Mouse (Mus musculus) thymus, postnatal 14 days (tissue): ENCODE measurements around the gene Slc35f1.
A peak's percentile ranks its signal among the peaks of the same experiment; 100 is the strongest.

Experiments used
- DNase-seq: peaks from one replicate; pipeline ENCODE4 v3.0.0; 2021

Slc35f1 gene

DNA sequence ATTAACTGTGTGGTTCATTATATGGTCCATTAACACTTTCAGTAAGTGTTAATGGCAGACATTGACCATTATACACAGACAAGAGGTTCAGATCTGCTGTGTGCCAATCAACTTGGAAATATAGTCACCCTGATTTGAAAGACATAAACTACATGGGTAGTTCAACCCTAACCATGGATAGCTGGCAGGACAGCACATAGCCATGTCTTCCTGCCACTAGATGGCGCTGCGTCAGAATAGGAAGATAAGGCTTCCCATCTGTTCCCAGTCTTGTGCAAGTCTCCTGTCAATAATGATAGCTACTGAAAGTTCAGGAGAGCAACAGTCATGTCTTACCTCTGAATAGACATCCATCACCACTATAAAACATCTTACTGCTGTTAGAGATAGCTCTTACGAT, 424.7 kb downstream of the Slc35f1 start:
- peak; percentile 42 for DNase-seq

DNA sequence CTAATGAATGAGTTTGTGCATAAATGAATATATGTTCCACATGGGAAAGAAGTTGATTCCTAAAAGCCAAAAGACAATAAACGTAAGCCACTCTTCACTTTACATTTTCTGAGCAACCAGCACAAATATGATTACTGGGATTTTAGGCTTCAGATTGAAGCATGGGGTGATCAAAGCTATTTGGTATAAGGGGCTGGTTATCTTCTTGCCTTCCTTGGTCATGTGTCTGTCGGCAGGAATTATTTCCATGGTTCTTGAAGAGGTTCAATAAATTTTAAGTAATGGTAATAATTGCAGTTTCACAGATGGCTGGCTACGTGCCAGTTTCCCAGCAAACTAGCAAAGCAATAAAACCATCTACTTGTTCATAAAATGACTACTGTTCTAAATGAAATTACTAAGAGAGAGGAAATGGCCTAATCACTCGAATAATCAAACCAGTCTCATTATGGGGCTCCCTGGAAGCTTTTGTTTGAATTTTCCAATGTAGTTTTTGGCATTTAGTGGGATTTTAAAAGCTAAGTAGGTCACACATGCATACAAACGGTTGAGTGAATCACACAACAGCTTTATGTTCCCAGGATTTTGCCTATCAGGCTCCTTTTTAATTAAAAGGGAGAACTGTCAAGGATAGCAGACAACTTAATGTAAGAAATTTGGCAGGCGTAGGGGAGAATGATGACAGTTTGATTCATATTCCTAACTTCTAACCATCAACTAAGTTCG, 425.5 kb downstream of the Slc35f1 start:
- no peak for DNase-seq

DNA sequence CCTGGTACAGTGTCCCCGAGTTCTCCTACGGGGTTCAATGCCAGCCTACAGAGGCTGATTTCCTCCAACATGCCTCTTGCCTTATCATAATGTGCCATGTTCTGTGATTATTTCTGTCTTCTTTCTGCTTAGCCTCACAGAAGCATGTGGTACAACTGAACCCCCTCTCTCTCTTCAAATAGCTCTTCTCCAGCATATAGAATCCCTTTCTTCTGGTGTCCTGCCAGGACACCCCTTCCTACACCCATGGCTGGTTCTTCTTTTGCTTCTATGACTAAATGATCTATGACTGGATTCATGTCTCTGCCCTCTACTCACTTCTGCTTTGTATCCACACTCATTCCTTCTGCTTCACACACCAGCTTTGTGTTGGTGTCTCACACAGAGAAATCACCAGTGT, 430.3 kb downstream of the Slc35f1 start:
- DNase-seq, result no peak

DNA sequence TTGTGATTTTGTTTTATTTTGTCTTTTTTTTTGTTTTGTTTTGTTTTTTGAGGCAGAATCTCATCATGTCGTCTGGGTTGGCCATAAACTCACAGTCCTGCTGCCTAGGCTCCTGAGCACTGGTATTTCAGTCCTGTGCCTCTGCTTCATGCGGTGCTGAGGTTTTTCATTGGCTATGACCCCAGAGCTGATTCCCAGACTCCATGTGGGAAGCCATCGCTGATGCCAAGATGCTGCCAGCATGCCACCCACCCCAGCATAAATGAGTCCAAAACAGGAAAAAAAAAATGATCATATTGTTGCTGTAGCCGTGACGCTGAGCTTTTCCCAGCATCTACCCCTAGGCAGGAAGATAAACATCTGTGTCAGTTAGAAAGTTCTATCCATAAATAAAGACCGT, 434.0 kb downstream of the Slc35f1 start:
- DNase-seq, result no peak

DNA sequence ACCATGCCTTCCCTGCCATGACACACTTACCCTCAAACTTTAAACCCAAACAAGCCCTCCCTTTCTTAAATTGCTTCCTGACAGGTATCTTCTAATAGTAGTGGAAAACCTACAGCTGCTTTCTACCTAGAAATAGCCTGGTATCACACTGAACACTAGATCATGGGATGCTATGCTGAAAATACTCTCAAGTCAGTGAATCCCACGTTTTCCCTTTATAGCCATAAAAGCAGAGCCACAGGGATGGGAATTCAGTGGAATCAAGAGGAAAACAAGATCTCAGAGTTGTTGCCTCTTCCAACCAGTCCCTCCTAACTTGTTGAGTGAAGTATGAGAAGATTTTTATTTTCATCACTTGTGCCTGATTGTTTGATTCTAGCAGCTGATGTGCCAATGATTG, 442.4 kb downstream of the Slc35f1 start:
- DNase-seq, result no peak

DNA sequence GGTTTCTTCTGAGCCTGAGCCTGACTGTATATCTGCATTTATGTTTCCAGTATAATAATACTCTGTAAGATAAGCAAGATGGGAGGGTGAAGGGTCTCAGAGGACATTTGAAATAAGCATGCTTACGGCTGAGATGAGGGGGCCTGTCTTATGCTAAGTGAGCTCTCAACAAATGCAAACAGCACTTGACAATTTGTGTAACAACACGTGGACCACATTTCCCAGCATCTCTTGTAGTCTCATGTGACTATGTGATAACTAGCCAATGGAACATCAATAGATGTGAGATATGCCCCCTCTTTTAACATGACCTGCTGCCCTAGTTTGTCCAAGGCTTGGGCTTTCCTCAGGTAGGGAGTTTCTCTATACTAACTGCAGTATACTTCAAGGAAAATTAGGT, 460.0 kb downstream of the Slc35f1 start:
- no peak for DNase-seq

DNA sequence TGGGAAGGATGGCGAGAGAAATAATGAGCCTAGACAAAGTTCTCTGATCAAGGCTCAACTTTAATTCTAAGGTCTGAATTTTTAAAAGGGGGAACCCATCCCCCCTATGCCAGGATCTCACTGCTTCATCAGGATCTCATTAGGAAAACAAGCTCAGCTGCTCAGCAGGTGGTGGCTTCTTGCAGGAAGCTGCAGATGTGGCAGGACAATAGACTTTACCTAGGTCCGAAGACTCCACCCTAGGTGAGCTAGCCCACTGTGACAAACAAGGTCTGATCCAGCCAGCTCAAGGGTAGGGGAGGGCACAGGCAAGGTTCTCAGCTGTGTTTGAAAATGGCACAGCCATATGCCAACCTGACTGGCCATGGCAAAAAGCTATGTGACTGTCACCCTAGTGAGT, 460.6 kb downstream of the Slc35f1 start:
- DNase-seq, result no peak

DNA sequence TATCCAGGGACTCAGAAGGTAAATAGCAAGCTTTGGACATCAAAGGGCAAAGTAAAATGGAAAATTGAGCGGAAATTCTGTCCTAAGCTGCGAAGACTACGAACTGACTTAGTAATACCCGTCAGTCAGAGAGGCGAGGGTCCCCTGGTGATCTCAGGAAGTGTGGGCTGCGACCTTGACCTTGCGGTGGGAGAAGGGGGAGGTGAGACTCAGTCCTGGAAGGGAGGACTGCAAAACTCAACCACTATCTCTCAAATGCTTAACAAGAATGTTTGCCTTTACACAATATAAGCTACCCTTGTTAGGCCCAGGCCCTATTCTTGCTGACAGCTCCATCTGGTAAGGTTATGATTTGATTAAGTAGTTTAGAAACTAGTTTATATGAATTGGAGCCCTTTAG, 466.0 kb downstream of the Slc35f1 start:
- DNase-seq, result no peak

DNA sequence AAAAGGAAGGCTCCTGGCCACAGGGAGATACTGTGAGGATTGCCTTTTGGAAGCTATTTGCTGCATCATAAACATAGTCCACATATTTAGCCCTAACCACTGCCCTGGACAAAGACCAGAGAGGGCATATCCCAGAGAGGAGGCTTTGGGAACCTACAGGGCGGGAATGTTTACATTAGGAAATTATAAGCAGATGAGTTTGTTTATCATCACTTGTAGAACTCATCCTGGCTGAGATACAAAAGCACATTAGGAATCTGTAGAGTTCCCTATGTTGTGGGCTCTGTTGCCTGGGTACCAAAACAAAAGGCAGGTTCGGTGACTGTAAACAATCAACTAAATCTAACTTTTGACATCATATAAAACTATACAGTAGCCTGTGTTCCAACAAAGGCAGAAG, 467.4 kb downstream of the Slc35f1 start:
- DNase-seq, result no peak
